Mouse (Mus musculus): ENCODE results near the gene Rnase13. TPM values are rescaled to one million over a fixed set of nuclear protein-coding genes. Genes with fewer than 3 reads are reported as not detected.

Rnase13 gene
- polyA plus RNA-seq, 1 experiment from 2014 or later: not detected

DNA sequence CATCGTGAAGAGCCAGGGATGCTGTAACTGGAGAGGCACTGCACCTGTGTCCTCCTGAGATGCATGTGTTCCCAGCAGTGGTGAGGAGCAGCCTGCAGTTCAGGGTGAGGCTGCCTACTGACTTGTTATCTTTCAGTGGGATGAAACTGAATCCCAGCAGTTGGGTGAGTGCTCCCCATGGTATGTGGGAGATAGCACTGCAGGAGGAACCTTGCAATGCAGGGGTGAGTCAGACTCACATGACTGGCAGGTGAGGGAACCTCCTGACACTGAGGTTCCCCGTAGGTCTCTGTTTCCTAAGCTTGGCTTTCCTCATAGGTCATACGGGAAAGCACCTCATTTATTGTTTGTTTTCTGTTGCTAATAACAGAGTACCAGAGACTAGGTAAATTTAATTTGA is 45.1 kb downstream of the Rnase13 start:
- no peak overlapping the region for H3K9ac ChIP-seq (ENCODE audit: low read length)
- H3K4me1 ChIP-seq (replicated peaks; ENCODE audit: control insufficient read depth, insufficient read depth, low read length): no peaks in the 10 kb centered on the region
- no peaks in the 10 kb centered on the region for H3K27me3 ChIP-seq (replicated peaks; ENCODE audit: control insufficient read depth, insufficient read depth, low read length)
- H3K9me3 ChIP-seq (ENCODE audit: control insufficient read depth, low read length): no peaks in the 10 kb centered on the region
- H3K4me3 ChIP-seq (ENCODE audit: low read depth, low read length): no peak overlapping the region
- ATAC-seq (replicated peaks; ENCODE audit: low FRiP score, low TSS enrichment, low read depth) (no peak), DNase-seq (ENCODE audit: low spot score) (no peak)
- no peak overlapping the region for H3K27ac ChIP-seq (ENCODE audit: low read depth)
- WGBS: 77% methylated on average over 3 of the region's 3 CpGs
- no peaks in the 10 kb centered on the region for H3K36me3 ChIP-seq (ENCODE audit: control insufficient read depth, insufficient read depth, low read length)
- H3K4me2 ChIP-seq (ENCODE audit: low read length): no peak overlapping the region

- no peak for ATAC-seq (replicated peaks; ENCODE audit: low FRiP score, low TSS enrichment, low read depth)
- Histone ChIP-seq H3K9me3 (ENCODE audit: control insufficient read depth, low read length) (no peaks in the 10 kb centered on the region), H3K9ac (ENCODE audit: low read length) (no peak overlapping the region), H3K4me3 (ENCODE audit: low read depth, low read length) (no peak overlapping the region), H3K27ac (ENCODE audit: low read depth) (no peak overlapping the region), H3K4me1 (replicated peaks; ENCODE audit: control insufficient read depth, insufficient read depth, low read length) (no peaks in the 10 kb centered on the region), H3K4me2 (ENCODE audit: low read length) (no peak overlapping the region), H3K36me3 (ENCODE audit: control insufficient read depth, insufficient read depth, low read length) (no peaks in the 10 kb centered on the region), H3K27me3 (replicated peaks; ENCODE audit: control insufficient read depth, insufficient read depth, low read length) (no peaks in the 10 kb centered on the region)
- no peak for DNase-seq (ENCODE audit: low spot score)
- 77% methylated on average over 9 of the region's 9 CpGs for WGBS
Measured at GRCm38 (mm10) chr14:51871741-51872140, 50.8 kb downstream of the Rnase13 start.

Other genes with a start within 250 kb of the Rnase13 start
- gene Gm17079, start 227.3 kb downstream of the Rnase13 start, polyA plus RNA-seq (2014; fragmentation: Nextera tagmentation; extraction: Ambion mirVana): not detected in 2 replicates
- not detected in 2 replicates for gene Gm5800, start 205.6 kb downstream of the Rnase13 start, polyA plus RNA-seq (2014; fragmentation: Nextera tagmentation; extraction: Ambion mirVana)
- gene Ang4, start 149.2 kb downstream of the Rnase13 start, polyA plus RNA-seq (2014; fragmentation: Nextera tagmentation; extraction: Ambion mirVana): 1.8 and 1.9 TPM in 2 replicates
- gene AY358078, start 122.7 kb downstream of the Rnase13 start, polyA plus RNA-seq (2014; fragmentation: Nextera tagmentation; extraction: Ambion mirVana): not detected in 2 replicates
- not detected in 2 replicates for gene Ear6, start 69.1 kb downstream of the Rnase13 start, polyA plus RNA-seq (2014; fragmentation: Nextera tagmentation; extraction: Ambion mirVana)
- gene Mettl17, start 37.9 kb downstream of the Rnase13 start, polyA plus RNA-seq (2014; fragmentation: Nextera tagmentation; extraction: Ambion mirVana): 54.9 and 67.0 TPM in 2 replicates
- 0.71 and 0.99 TPM in 2 replicates for gene Slc39a2, start 29.9 kb downstream of the Rnase13 start, polyA plus RNA-seq (2014; fragmentation: Nextera tagmentation; extraction: Ambion mirVana)
- gene Ndrg2, start 8.6 kb downstream of the Rnase13 start, polyA plus RNA-seq (2014; fragmentation: Nextera tagmentation; extraction: Ambion mirVana): 36.4 and 39.2 TPM in 2 replicates
- 0.31 TPM in 1 of 2 replicates, not detected in the other for gene Tppp2, start 4.3 kb downstream of the Rnase13 start, polyA plus RNA-seq (2014; fragmentation: Nextera tagmentation; extraction: Ambion mirVana)
- 80.8 and 86.3 TPM in 2 replicates for gene Arhgef40, start 61.9 kb upstream of the Rnase13 start, polyA plus RNA-seq (2014; fragmentation: Nextera tagmentation; extraction: Ambion mirVana)
- gene Tmem253, start 92.9 kb upstream of the Rnase13 start, polyA plus RNA-seq (2014; fragmentation: Nextera tagmentation; extraction: Ambion mirVana): 6.8 and 8.5 TPM in 2 replicates
- gene Zfp219, start 98.0 kb upstream of the Rnase13 start, polyA plus RNA-seq (2014; fragmentation: Nextera tagmentation; extraction: Ambion mirVana): 31.9 and 34.0 TPM in 2 replicates
- not detected in 2 replicates for gene Olfr221, start 119.7 kb upstream of the Rnase13 start, polyA plus RNA-seq (2014; fragmentation: Nextera tagmentation; extraction: Ambion mirVana)
- 530 and 607 TPM in 2 replicates for gene Hnrnpc, start 181.3 kb upstream of the Rnase13 start, polyA plus RNA-seq (2014; fragmentation: Nextera tagmentation; extraction: Ambion mirVana)
- gene Rpgrip1, start 187.9 kb upstream of the Rnase13 start, polyA plus RNA-seq (2014; fragmentation: Nextera tagmentation; extraction: Ambion mirVana): 76.9 and 83.0 TPM in 2 replicates